Mouse (Mus musculus) T-helper 2 cell (primary cell): ENCODE results near the gene Tmem79.
"Not testable (repeated sequence)": the region's sequence is repeated elsewhere in the genome, so short reads cannot be mapped to it uniquely, and the experiment has no call there.

ENCODE experiments used
- in situ Hi-C: fragments of 300-600 bp; cut with MboI, MseI; formaldehyde crosslinking; loops from one replicate; pipeline ENCODE4 v1.15.1; 2025; ENCODE audit warnings: high pct_unique_total_duplicates

Gene Tmem79

DNA sequence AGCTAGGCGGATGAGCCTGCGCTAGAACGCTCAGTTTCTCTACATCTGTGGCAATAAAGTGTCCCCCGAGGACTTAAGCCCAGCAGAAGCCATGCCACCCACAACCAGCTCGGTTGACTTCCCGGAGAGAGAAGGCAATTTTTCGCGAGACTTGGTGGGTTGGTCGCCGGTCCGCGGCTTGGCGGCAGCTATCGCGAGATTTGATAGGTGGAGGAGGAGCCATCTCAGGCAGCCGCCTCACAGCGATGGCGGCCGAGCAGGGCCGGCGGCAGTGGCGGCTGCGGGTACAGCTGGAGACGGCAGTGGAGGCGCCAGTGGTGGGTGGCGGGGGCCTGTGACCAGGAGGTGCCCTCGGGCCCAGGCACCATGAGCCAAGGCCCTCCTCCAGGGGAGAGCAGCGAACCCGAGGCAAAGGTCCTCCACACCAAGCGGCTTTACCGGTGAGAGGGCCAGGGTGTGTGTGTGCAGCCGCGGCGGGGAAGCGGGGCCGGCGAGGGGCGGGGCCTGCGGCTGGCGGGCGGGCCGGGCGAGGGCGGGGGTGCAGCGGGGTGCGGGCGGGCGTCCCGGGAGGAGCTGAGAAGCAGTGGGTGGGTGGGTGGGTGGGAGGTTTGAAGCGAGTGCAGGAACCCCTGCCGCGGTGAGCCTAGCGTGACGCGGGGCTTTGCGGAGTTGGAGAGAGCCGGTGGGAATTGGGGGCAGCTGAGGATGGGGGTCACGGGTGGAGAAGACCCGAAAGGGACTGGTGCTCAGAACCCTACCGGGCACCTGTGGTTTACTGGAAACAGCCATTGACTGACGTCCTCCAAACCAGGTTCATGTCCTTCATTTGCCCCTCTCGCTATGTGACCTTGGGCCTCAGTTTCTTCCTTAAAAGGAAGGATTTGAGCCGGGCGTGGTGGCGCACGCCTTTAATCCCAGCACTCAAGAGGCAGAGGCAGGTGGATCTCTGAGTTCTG, at the start of gene Tmem79, which contains the start of gene Smg5:
Gene Tmem79 (minus strand): TSS at position 91 of the 956 bp plus-strand sequence.
Gene Smg5 (plus strand): TSS at position 203 of the 956 bp plus-strand sequence.
- in situ Hi-C loops = no loop called here

DNA sequence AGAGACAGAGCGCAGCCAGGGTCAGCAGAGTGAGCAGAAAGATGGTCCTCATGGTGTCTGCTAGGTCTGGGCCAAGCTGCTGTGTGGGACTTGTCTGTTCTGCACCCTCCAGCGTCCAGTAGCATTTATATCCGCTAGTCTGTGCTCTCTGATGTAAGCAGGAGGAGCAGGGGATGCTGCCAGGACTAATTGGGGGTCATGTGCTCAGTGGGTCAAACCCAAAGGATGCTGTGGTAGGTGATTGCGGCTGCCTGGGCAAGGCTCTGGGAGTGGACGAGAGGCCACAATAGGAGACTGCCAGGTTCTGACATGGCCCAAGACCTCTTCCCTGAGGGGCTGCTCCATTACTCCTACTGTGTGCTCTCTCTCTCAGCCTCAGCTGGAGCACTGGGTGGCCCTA, 48.4 kb upstream of the Tmem79 start, which contains the start of gene Bglap:
Gene Bglap (minus strand): TSS at position 101 of the 400 bp plus-strand sequence.
- in situ Hi-C loops = no loop called here

DNA sequence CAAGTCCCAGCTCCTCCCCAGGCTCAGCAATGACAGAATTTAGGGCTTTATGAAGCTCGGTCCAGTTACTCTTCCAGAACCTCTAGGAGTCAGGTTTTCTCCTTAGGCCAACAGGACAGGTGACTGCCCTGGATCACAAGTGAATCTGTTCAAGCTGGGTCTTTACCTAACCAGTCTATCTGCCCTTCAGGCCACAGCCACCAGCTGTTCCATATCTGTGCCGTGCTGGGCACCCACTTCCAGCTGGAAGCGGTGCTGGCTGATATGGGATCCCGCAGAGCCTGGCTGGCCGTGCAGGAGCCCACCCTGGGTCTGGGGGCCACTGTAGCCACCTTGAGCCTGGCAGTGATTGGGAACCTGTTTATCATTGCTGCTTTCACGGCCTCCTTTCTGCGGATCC, 46.4 kb upstream of the Tmem79 start:
- in situ Hi-C loops = not testable (repeated sequence)

DNA sequence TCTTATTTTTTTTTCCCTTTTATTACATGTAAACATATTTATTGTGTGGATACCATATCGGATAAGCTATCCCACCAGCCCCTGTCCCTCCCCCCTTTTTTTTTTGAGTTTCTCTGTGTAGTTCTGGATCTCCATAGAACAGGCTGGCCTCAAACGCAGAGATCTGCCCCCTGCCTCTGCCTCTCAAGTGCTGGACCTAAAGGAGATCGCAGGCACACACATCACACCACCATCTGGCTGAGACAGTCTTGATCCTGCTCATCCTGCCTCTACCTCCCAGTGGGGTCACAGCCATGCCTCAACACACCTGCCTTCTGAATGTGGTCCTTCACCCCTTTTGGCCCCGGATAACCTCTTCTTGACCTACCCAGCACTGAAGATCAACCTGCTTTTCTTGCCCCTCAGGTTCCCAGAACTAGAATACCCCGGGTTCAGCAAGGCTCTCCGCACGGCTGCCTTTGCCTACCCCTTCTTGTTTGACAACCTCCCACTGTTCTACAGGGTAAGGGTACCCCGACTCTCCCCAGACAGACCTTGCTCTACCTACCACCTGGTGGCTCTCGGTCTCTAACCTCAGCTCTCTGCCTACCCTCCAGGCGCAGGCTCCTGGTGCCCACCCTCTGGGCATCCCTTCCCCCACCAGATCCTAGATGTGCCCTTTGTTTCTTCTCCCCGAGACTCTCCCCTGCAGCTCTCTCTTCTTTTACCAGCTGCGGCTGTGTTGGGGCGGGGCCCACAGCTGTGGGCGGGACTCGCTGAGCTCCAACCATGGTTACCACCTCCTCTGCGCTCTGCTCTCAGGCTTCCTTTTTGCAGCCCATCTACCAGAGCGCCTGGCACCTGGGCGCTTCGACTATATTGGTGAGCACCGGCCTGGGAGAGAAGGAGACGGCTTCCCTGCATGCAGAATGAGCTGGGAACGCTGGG, 45.7 kb upstream of the Tmem79 start:
- in situ Hi-C loops = not testable (repeated sequence)

DNA sequence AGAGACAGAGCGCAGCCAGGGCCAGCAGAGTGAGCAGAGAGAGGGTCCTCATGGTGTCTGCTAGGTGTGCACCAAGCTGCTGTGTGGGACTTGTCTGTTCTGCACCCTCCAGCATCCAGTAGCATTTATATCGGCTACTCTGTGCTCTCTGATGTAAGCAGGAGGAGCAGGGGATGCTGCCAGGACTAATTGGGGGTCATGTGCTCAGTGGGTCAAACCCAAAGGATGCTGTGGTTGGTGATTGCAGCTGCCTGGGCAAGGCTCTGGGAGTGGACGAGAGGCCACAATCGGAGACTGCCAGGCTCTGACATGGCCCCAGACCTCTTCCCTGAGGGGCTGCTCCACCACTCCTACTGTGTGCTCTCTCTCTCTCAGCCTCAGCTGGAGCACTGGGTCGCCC, 42.7 kb upstream of the Tmem79 start, which contains the start of gene Bglap2:
Gene Bglap2 (minus strand): TSS at position 101 of the 400 bp plus-strand sequence.
- in situ Hi-C loops = not testable (repeated sequence)

DNA sequence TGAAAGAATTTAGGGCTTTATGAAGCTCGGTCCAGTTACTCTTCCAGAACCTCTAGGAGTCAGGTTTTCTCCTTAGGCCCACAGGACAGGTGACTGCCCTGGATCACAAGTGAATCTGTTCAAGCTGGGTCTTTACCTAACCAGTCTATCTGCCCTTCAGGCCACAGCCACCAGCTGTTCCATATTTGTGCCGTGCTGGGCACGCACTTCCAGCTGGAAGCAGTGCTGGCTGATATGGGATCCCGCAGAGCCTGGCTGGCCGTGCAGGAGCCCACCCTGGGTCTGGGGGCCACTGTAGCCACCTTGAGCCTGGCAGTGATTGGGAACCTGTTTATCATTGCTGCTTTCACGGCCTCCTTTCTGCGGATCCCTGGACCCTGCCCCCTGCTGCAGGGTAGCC, 40.7 kb upstream of the Tmem79 start:
- in situ Hi-C loops = not testable (repeated sequence)

DNA sequence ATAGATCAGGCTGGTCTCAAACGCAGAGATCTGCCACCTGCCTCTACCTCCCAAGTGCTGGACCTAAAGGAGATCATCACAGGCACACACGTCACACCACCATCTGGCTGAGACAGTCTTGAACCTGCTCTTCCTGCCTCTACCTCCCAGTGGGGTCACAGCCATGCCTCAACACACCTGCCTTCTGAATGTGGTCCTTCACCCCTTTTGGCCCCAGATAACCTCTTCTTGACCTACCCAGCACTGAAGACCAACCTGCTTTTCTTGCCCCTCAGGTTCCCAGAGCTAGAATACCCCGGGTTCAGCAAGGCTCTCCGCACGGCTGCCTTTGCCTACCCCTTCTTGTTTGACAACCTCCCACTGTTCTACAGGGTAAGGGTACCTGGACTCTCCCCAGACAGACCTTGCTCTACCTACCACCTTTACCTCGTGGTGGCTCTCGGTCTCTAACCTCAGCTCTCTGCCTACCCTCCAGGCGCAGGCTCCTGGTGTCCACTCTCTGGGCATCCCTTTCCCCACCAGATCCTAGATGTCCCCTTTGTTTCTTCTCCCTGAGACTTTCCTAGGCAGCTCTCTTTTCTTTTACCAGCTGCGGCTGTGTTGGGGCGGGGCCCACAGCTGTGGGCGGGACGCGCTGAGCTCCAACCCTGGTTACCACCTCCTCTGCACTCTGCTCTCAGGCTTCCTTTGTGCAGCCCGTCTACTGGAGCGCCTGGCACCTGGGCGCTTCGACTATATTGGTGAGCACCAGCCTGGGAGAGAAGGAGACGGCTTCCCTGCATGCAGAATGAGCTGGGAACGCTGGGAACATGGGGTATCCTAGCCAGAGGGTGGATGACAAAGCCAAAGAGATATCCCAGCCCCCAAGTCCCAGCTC, 40.0 kb upstream of the Tmem79 start:
- in situ Hi-C loops = not testable (repeated sequence)

DNA sequence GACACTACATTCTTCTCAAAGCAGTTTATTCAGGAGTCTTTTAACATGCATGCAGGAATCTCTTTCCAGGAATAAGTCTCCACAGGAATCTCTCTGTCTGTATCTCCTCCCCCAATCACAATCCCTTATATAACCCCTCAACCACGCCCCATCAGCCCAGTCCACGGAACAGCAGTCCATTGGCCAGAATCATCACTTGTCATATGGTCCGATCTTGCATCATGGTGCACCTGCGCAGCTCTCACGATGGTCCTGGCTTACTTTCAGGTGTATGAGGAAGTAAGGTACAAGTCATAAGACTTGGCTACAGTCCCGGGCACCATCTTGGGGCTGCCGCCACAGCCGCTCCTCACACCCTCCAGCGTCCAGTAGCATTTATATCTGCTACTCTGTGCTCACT, 36.7 kb upstream of the Tmem79 start, which contains the start of gene Bglap3:
Gene Bglap3 (minus strand): TSS at position 101 of the 400 bp plus-strand sequence.
- in situ Hi-C loops = loop anchor here (25.0 kb wide), 1 partner anchor 690 kb away; no protein-coding TSS in a partner anchor

DNA sequence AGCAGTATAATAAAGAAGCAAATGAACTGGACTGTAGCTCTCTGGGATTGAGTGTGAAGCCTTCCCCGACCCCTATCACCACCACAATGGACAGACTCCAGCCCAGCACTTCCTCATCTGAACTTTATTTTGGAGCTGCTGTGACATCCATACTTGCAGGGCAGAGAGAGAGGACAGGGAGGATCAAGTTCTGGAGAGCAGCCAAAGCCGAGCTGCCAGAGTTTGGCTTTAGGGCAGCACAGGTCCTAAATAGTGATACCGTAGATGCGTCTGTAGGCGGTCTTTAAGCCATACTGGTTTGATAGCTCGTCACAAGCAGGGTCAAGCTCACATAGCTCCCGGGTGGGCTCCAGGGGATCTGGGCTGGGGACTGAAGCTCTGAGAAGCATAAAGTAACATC, 32.6 kb upstream of the Tmem79 start:
- in situ Hi-C loops = loop anchor here (25.0 kb wide), 1 partner anchor 694 kb away; no protein-coding TSS in a partner anchor

DNA sequence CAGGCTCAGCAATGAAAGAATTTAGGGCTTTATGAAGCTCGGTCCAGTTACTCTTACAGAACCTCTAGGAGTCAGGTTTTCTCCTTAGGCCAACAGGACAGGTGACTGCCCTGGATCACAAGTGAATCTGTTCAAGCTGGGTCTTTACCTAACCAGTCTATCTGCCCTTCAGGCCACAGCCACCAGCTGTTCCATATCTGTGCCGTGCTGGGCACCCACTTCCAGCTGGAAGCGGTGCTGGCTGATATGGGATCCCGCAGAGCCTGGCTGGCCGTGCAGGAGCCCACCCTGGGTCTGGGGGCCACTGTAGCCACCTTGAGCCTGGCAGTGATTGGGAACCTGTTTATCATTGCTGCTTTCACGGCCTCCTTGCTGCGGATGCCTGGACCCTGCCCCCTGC, 31.6 kb upstream of the Tmem79 start:
- in situ Hi-C loops = loop anchor here (25.0 kb wide), 1 partner anchor 695 kb away; no protein-coding TSS in a partner anchor

DNA sequence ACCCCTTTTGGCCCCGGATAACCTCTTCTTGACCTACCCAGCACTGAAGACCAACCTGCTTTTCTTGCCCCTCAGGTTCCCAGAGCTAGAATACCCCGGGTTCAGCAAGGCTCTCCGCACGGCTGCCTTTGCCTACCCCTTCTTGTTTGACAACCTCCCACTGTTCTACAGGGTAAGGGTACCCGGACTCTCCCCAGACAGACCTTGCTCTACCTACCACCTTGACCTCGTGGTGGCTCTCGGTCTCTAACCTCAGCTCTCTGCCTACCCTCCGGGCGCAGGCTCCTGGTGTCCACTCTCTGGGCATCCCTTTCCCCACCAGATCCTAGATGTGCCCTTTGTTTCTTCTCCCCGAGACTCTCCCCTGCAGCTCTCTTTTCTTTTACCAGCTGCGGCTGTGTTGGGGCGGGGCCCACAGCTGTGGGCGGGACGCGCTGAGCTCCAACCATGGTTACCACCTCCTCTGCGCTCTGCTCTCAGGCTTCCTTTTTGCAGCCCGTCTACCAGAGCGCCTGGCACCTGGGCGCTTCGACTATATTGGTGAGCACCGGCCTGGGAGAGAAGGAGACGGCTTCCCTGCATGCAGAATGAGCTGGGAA, 31.0 kb upstream of the Tmem79 start:
- in situ Hi-C loops = loop anchor here (25.0 kb wide), 1 partner anchor 695 kb away; no protein-coding TSS in a partner anchor

DNA sequence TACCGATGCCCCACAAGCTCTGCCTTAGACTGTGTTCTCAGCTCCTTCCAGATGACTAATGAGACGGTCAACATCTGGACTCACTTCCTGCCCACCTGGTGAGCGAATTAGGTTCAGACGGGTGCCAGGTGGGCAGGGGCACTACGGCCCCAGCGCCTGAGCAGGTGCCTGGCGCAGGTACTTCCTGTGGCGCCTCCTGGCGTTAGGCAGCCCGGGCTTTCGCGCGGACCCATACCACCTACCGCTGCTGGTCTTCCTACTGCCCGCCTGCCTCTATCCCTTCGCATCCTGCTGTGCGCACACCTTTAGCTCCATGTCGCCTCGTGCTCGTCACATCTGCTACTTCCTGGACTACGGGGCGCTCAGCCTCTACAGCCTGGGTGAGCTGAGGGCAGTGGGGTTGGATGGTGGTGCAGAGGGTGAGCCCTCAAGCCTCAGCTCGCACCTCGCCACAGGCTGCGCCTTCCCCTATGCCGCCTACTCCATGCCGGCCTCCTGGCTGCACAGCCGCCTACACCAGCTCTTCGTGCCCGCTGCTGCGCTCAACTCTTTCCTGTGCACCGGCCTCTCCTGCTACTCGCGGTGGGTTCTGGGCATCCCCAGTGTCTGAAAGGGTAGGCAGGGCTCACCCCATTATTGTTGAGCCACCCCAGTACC, 29.9 kb upstream of the Tmem79 start:
- in situ Hi-C loops = loop anchor here (25.0 kb wide), 1 partner anchor 696 kb away; no protein-coding TSS in a partner anchor

DNA sequence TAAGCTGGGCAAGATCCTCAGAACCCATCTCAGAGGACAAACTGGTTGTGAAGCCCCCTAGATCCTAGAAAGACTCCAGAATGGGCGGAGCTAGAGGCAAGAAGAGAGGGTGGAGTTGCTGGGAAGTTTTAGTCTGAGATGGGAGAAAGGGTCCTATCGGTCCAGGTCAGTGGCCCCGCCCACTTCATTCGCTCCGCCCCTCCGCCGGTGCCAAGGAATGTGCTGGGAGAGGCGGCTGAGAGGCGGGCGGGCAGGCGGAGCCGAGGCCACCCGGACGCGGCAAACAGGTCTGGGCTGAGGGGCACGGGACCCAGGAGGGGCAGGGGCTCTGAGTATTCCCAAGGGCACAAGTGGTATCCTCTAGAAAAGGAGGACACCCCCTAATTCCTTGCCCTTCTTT, 28.4 kb upstream of the Tmem79 start, which contains the start of gene Paqr6:
Gene Paqr6 (plus strand): TSS at position 248 of the 400 bp plus-strand sequence.
- in situ Hi-C loops = loop anchor here (25.0 kb wide), 1 partner anchor 698 kb away; no protein-coding TSS in a partner anchor

DNA sequence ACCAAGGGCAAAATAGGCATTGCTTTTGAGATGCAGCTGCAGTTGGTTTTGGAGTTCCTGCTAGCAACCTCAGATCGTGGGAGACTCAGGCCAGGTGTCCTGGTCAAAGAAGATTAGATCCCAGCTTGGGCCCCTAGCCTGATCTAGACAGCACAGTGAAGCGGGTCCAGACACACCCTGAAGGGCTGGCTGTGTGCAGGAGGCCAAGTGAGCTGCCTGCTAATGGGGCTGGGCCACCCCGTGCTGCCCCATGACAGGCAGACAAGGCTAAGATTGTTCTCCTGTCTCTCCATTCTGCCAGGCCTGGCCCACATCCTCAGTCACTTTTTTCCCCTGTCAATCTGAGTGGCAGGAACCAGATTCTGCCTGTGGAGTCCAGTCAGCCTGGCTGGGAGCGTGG, 27.8 kb upstream of the Tmem79 start:
- in situ Hi-C loops = loop anchor here (25.0 kb wide), 1 partner anchor 699 kb away; no protein-coding TSS in a partner anchor

DNA sequence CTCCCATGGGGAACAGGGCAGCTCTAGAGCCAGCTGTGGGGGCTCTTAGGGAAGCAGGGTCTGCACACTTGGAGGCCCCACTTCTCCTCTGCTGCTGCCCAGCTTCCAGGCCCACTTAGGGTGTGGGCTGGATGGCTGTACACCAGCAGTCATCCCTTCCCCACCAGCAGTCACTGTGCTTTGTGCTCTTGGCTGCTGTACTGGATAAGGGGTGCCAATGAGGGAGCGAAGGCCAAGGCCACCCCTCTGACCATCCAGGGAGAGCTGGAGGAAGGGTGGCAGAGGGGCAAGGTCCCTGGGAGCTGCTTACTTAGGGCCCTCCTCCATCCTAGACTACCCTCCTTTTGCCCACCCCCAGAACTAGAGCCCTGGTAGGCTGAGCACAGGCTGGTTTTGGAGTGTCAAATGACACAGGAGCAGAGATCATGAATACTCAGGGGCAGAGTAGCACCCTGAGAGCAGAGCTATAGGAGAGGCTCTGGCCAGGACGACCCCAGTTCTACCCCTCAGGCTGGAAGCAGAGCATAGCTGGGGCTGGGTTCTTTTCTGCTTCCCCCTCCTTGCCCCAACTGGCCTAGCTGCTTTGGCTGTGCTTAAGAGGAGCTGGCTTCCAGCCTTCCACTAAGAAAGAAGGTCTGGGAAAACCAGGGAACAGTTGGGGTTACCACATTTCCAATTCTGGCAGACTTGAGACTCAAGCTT, 25.8 kb upstream of the Tmem79 start:
- in situ Hi-C loops = loop anchor here (25.0 kb wide), 1 partner anchor 701 kb away; no protein-coding TSS in a partner anchor

DNA sequence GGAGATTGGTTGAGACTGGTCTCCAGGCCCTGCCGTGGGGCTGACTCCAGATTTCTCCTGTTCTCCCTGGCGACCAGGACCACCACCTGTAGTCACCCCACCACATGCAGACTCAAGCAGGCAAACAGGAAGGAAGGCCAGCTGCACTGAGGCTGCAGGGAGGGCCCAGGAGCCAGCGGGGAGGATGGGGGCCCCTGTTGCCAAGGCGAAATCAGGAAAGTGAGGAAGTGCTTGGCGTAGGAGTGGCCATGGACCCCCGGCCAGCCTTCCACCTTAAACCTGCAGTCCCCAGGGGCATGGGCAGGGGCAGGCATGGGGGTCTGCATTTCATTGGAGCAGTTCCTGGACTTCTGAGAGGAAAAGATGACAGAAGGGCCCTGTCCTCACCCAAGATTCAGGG, 25.1 kb upstream of the Tmem79 start:
- in situ Hi-C loops = loop anchor here (25.0 kb wide), 1 partner anchor 701 kb away; no protein-coding TSS in a partner anchor

DNA sequence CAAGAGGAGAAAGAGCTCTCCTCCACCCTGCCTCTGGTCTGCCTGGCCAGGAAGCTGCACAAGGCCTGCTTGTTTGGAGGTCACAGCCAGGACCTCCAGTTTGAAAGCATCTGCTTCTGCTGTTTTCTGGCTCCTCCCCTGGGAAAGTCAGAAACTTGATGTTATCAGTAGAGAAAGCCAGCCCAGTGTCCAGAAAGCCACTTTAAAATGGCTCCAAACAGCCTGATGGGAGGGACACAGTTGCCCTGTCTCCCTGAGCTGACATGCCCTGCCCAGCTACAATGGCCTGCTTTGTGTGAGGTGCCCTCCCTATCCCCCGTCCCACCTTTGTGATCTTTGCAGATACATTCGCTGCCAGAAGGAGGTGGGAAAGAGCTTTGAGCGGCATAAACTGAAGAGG, 24.0 kb upstream of the Tmem79 start:
- in situ Hi-C loops = loop anchor here (10.0 to 25.0 kb wide), 2 partner anchors 345 to 702 kb away; no protein-coding TSS in a partner anchor

DNA sequence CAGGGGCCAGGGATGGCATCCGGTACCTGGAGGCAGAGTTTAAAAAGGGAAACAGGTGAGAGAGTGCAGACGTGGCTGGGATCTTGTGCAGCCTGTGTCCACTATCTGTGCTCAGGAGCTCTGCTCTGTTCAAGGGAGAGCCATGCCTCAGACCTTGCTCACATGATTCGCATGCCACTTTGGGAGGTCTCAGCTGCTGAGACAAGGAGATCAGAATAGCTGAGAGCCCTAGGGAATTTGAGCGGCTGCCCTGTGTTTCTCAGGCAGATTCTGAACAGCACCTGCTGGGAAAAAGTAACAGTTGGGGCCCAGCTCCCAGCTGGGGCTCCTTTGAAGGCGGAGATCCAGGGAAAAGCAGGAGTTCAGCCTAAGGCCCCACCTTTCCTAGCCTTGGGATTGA, 23.6 kb upstream of the Tmem79 start:
- in situ Hi-C loops = loop anchor here (10.0 to 25.0 kb wide), 2 partner anchors 345 to 703 kb away; no protein-coding TSS in a partner anchor
